Mouse (Mus musculus): ENCODE measurements around the gene Txnrd2.

The Txnrd2 gene

DNA sequence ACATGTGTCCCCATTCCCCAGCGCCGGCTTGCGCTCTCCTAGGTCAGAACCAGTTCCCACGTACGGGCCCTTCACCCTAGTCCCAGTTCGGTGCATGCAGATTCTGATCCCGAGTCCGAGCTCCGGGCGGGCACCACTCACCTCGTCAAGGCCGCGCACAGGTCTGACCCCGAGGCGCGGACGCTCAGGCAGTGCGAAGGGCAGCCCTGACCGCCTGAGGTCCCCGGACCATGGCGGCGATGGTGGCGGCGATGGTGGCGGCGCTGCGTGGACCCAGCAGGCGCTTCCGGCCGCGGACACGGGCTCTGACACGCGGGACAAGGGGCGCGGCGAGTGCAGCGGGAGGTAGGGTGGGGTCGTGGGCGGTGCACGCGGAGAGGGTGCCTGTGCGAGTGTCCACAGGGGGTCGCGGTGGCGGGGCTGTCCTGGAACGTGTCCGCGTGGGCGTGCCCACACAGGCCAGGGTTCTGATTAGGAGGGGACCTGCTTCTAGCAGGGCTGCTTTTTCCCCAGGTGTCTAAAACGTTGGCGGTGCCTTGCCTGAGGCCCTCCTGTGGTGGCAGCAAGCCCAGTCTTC is at the start of gene Txnrd2:
Txnrd2 (plus strand) TSS at position 170 of the 577 bp plus-strand sequence.
- peak; percentile 84 for DNase-seq

DNA sequence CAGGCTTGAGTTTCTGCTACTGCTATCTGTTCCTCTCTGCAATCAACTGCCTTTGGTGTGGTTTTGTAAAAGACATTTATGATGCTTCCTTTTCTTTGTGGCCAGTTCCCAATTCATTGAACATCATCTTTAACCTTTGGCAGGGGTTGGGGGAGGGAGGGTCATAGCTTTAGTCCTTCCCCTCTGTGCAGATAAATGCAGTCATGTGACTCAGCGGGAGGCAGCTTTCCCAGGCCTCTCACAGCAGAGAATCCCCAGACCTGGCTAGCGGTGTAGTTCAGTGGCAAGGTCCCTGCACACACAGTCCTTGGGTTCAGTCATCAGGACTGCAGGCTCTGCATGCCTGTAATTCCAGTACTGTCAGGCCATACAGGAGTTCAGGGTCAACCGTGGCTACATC is 49.0 kb upstream of the Txnrd2 start:
- DNase-seq: peak; percentile 73

DNA sequence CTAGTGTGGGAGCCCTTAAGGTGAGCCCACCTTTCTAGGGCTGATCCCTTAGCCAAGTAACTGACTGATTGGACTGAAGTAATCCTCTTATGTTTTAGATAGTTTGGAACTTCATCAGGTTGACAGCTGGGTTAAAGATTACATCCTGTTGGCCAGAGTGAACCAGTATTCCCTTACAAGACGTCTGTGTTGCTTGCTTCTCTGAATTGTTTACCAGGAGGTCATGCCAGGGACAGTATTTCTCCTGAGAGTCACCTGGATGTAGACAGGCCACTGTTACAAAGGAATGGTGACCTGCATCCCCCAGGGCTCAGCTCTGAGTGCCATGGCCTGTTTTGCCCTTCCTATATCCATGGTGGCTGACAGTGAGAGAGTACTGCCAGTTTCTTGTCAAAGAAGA is 47.7 kb upstream of the Txnrd2 start:
- no peak for DNase-seq

DNA sequence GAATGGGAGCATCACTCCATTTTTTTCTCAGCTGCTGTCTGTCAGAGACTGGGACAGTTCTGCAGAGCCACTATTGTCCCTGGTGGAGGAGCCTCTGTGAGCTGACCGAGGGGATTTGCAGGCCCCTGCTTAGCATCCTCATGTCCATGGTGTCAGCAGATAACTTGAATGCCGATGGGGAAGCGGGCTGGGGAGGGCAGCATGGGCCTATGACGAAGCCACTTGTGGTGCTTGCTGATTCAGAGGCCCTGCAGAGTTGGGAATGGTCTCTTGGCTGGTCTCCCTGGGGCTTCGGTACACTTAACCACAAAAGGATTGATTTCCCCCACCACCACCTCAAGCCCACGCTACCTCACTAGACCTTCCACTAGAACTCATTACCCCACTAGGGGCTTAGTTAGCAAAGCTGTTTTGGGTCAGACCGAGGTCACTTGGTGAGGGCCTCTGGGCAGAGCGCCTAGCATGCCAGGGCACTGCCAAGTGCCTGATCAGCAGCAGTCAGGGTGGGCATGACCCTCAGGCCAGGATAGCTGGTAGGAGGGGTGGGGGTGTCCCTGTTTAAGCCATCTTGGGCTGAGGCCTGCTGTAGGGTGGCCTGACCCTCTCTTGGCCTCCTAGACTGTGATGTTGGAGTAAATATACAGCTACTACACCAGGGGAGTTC is 46.7 kb upstream of the Txnrd2 start:
- peak; percentile 61 for DNase-seq

DNA sequence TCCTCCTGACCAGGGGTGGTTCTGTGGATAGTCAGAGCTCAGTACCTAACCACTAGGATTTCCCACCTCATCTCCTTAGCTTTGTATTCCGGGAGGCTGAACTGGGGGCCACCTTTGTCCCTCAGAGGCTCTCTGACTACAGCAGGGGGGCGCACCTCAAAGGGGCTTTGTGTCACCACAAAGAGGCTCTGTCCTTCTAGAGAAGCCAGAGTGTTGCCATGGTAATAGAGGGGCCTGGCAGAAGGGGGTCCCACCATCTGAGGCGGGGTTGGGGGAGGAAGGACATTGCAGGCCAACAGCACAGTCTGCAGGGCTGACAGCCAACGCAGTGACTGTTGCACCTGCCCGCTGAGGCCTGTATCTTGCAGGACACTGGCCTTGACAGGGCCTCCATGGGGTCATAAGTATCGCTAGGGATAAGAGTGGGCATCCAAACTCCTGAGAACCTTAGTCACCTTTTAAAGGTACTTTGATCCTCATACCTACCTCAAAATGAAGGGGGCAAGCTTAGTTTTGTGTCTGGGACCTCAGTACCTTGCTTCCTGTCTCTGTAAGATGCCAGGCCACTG is 45.6 kb upstream of the Txnrd2 start:
- DNase-seq: no peak

DNA sequence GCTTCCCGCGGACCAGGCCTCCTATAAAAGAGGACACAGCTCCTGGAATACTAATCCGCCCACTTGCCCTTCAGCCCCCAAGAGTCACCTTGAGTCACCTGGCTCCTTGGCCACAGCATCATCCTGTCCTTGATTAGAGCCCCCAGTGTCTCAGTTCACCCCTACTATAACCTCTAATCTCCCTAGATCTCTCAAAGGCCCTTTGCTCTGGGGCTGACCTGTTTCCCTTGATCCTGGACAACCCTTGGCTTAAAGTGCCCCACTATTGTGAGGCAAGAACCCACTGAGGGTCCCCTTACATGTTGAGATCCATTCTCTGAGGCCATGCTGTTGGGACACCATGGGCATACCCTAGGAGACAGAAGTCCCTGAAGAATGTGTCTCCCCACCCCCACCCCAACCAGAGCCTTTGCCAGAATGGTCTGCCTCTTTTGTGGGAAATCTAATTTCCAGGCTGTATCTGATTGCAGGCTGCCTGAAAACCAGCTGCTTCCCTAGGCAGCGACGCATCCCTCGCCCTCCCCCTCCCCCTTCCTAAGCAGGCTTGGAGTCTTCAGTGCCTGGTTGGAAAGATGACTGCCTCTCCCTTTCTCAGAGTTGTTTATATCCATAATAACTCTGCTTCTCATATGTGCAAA is 44.4 kb upstream of the Txnrd2 start:
- no peak for DNase-seq

DNA sequence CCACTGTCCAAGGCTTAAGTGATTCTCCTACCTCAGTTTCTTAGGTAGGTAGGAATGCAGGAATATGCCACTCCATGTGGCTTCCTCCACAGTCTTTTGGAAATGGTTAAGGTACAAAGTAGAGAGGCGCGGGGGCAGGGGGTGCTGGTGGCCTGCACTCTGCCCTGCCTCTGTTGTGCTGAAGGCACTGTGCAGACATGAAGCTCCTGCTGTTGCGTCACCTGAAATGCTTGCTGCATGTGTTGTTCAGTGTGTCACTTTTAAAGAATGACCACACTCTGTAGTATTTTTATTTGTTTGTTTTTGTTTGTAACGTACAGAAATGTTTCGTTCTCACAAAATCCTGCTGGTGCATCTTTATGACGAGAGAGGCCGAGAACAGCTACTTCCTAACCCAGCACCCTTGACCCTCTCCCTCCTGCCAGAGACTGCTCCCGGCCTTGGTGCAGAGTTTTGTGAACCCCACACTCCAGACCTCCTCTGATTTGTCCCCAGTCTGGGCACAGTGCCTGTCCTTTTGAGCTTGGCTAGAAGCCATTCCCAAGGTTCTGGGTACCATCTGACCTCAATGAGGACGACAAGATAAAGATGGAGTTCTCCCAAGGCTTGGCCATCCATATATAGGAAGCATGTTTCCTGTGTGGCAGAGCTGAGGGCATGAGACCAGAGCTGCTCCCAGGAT is 43.0 kb upstream of the Txnrd2 start:
- peak; percentile 75 for DNase-seq

DNA sequence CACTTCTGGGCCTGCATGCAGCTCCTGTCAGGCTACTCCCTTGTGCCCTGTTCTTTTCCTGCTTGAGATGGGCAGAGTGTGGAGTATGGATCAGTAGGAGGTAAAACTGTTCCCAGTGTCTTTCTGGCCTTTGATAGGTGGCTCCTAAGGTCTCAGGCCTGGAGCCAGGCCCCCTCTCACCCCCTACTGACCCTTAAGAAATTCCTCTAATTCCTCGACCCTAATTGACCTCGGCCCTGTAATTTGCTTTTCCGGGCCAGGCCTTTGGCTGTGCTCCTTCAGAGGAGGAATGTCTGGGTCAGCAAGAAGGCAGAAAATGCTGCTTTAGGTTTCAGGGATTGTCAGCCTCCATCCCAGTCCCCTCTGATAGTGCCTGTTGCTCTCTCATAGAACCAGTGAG is 42.4 kb upstream of the Txnrd2 start:
- peak; percentile 79 for DNase-seq

DNA sequence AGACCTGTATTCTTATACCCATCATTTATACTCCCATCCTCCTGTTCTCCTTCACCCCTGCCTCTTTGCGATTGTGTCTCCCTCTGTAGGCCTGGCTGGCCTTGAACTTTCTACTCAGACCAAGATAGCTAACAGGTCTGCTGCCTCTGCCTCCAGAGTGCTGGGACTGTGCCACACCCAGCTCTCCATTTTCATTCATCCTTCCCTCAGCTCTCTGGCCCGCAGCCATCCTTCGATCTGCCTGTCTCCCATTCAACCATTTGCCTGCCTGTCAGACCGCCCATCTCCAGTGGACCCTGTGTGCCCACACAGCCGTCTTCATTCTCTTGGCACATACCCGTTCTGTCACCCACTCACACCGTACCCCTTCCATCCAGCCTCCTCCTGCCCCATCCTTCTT is 42.0 kb upstream of the Txnrd2 start:
- no peak for DNase-seq

DNA sequence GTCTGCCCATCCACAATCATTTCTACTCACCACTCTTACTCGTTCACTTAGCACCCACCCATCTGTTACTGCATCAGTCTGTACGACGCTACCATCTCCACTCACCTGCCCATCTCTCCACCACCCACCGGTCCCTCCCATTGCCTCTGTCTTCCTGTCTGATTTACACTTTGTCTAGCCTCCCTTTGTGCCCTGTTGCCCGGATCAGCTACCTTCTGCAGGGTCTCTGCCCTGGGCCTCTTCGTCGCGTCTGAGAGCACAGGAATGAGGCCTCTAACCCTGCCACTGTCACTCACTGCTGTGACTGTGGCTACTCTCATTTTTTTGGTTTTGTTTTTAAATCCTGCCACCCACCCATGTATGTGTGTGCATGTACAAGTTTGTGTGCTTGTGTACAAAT is 41.5 kb upstream of the Txnrd2 start:
- DNase-seq: no peak

DNA sequence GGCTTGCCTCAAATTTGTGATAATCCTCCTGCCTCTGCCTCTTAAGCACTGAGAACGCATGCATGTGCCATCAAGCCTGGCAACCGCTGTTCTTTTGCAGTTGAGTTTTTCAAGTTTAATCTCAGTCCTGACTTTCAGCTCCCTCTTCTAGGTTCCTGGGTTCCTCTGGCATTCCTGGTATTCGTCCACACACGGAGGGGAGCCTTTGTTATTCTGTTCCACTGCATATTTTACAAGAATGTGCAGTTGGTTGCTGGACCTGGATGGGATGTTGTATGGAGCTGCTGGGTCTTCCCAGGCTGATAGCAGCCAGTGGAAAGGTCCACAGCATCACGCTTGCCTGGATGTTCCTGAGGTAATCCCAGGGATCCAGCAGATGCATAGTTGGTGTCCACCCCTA is 40.8 kb upstream of the Txnrd2 start:
- no peak for DNase-seq

DNA sequence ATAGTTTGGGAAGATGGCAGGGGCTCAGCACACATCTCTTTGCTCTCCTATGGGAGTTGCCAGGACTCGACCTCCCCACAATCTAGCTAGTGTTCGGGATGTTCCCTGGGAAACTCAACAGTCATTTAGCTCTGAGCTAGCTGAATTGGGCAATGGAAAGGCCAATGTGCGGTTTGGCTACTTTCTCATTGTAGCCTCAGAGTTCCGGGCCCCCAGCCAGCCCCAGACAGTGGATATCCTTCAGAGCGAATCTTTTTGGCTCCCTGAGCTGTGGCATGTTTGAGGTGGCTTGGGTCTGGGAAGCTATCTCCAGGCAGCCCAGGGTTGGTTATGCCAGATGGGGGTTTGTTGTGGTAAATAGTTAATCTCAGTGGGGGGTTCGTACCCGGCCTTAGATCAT is 39.7 kb upstream of the Txnrd2 start:
- DNase-seq: no peak

DNA sequence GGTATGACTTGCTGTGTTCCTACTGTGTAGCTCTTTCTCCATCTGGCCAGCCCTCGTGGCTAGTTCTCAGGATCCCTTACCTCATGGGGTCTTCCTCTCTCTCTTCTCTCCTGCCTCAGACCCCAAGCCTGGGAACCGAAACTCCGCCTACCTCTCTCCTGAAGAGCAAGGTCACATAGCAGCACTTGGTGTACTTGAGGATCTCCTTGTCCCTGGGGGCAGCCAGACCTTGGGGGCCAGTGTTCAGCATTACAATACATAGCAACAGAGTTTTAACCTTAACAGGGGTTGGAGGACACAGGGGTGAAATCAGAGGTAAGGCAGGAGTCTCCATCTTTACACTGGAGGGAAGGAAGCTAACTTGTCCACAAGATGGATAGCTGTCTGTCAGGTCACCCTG is 39.2 kb upstream of the Txnrd2 start:
- DNase-seq: no peak

DNA sequence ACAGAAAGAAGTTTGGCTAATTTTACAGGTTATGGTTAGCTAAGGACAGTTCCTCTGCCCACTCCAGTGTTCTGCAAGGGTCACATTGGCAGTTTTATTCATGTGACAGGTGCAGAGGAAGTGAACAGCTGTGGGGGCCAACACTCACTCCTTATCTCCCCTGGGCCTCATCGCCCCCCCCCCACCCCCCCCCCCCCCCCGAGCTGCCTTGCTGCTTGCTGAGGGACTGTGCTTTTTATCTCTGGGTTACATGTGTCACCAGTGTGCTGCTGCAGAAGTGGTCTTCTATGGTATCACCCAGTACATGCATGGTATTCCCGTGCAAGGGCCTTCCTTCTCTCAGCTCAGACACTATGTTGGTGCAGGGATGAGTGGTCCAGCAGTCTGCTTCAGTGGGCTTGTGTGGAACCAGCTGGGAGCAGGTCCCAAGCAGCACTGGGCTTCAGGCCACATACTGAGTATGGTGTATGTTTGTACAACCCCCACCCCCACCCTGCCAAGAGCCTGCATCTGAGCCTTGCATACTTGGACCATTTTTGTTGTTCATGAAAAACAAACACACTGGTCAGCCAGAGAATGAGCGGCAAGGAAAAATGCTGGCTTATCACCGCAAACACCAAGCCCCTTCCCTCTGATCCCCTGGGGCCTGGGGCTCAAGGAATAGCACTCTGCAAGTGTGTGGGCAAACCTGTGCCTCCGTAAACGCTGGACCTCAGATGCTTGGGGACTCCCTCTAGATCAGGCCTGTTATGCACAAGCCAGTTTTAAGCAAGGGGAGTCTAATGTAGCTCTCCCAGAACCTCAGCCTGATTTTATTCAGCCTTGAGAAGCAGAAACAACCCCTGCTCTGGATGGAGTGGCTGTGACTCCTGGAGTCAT is 38.2 kb upstream of the Txnrd2 start:
- DNase-seq: peak; percentile 62

DNA sequence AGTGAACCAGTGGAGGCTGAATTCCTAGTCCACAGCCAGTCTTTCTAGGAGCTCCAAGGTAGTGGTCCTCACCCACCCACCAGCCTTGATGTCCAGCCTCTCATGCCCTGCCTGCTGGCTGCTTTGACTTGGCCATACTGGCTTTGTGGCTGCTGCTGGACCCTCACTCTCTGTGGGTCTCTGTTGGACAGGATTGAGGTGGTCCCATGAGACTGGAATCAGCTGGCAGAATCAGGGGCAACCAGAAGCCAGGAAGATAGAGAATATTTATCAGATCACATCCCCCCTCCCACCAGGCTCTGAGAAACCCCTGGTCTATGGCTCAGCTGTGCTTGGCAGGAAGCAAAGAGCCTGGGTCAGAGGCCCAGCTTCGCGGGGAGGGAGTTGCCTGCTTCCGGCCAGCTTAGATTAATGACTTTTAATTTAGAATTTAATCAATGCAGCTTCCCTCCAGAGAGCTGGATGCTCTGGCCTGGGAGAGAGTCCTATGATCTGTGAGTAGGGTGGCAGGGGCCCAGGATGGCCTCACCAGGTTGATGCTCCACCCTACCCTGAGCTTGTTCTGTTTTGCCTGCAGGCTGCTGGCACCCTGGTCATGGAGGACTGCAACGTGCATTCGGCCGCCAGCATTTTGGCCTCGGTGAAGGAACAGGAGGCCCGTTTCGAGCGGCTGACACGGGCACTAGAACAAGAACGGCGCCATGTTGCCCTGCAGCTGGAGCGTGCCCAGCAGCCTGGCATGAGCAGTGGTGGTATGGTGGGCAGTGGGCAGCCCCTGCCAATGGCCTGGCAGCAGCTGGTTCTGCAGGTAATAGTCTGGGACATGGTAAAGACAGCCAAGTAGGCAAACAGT is 37.4 kb upstream of the Txnrd2 start:
- DNase-seq: peak; percentile 67

DNA sequence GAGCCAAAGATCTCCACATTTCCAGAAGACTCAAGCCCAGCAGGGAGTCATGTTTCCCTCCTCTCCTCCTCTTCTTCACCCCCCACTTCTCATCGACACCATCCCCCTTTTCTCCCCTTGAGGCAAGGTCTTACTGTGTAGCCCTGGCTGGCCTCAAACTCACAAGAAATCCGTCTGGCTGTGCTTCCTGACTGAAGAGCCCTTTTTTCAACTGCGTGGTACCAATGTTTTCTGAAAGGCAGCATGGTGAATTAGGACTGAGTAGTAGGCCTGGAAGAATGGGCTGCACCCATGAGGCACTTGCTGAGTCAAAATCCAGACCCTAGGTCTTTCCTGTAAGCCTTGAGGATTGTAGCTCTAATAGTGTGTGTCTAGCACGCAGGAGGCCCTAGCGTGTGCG is 35.8 kb upstream of the Txnrd2 start:
- no peak for DNase-seq

DNA sequence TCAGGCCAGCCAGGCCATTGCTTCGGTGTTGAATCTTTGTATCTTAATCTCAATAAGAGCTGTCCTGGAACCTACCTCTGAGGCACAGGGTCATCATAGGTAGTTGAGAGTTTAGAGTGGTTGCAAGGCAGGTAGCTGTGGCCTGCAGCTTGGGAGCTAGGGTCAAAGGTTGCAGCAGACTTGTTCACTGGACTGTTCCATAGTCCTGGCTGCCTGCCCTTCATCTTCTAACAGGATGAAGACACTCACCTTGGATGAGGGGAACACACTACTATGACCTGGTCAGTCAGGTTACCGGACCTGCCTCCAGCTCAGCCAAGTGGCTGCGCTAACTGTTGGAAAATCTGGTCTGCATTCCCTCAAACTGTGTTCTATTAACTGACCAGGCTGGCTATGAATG is 35.1 kb upstream of the Txnrd2 start:
- DNase-seq: peak; percentile 67

DNA sequence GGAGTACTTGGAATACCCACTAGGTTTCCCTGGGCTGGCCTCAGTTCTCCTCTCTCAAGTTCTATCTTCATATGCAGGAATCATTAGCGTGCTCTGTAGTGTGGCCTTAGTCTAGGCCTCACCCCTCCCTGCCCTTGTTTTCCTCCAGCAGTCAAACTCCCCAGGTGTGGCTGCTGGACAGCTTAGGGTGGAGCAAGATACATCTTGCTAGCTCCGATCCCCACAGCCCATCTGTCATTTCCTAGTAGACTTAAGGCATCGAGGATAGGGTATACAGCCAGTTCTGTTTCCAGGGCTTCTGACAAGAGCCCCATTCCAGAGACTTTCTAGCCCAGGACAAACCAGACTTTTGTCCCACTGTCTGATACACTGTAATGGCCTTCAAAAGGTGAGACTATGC is 34.5 kb upstream of the Txnrd2 start:
- no peak for DNase-seq

DNA sequence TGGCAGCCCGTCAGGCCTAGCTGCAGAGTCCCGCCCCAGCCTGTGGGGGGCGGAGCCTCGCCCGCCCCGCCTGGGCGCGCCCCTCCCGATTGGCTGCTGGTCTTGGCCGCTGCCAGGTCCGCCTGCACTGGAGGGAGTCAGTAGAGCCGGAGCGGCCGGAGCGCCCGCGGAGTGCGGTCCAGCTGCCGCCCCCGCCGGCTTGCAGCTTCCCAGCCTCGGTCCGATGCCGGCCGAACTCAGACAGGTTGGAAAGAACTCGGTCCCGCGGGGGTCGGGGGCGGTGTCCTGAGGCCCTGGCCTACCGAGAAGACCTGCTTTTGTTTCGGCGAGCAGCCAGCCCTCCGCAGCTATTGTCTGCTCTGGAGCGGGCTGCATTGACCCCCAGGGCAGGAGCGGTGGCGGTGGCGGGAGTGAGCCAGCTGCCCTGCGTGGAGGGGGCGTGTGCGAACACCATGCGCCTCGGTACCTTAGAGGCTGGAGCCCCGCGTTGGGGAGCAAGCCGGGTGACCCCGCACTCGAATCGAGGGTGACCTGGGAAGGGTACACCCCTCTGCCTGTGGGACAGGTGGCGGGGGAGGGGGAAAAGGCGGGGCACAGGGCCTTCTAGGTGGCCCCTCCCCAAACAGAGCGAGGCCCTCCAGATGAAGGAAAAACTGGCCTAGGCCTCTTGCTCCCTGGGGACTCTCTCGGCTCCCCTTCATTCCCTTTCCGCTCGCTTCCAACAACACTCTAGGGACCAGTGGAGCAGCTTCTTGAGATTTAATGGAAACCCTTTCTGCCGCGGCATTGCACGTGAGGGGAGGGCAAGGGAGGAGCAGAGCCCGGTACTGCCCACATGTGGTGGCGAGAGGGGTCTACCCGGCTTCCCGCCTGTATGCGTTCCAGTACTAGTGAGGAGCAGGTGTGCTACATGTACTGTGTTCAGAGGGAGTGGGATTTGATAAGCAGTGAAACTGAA is 33.4 kb upstream of the Txnrd2 start:
- peak; percentile 94 for DNase-seq

DNA sequence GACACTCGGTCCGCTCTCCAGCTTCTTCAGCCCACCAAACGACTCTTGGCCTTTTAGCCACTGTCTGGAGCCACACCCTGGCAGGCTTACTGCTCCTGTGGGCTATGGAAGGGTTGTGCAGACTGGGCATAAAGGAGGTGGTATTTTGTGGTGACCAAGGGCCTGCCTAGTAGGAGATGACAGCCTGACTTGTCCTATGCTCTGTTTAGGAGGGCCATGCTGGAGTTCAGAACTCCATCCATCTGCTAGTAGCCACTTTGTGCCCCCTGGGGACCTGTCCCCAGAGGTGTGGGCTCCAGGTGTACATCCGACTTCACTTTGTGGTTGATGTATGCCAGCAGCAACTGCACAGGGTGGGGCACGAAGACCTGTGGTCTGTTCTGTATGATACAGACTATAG is 32.6 kb upstream of the Txnrd2 start:
- DNase-seq: no peak
